Mouse (Mus musculus) thymus, postnatal 36 days (tissue): Measurements from ENCODE around the gene Gorab.
A peak's percentile ranks its signal among the peaks of the same experiment; 100 is the strongest.

Experiments
- DNase-seq, 2 experiments: peaks; one replicate each; pipeline ENCODE4 v3.0.0; 2022; ENCODE audit warnings: mixed read lengths in 2 of 2

Gene Gorab

GRCm38 (mm10) chr1:163355626-163356156 is 47.8 kb downstream of the Gorab start:
- DNase-seq = no peak

- DNase-seq = no peak
Observed at GRCm38 (mm10) chr1:163350988-163351387, 52.5 kb downstream of the Gorab start.

GRCm38 (mm10) chr1:163345541-163345940 is 57.9 kb downstream of the Gorab start:
- DNase-seq = no peak

GRCm38 (mm10) chr1:163344931-163345330 is 58.5 kb downstream of the Gorab start:
- DNase-seq = peak in 1 of 2 experiments; percentile 3

GRCm38 (mm10) chr1:163339219-163339561 is 64.3 kb downstream of the Gorab start:
- no peak for DNase-seq

- no peak for DNase-seq
Observed at GRCm38 (mm10) chr1:163338525-163339218, 64.8 kb downstream of the Gorab start.

GRCm38 (mm10) chr1:163337821-163338220 is 65.6 kb downstream of the Gorab start:
- DNase-seq = no peak
